Mouse (Mus musculus): ENCODE results near the gene Stra6.

Stra6 gene

GRCm38 (mm10) chr9:58092581-58093269 lies 29.1 kb downstream of the Stra6 start:
- in situ Hi-C loops (cut with MboI; ENCODE audit: low sequenced_read_pairs) = no loop called here

GRCm38 (mm10) chr9:58093776-58094175 lies 30.2 kb downstream of the Stra6 start:
- in situ Hi-C loops (cut with MboI; ENCODE audit: low sequenced_read_pairs) = no loop called here

- in situ Hi-C loops (cut with MboI; ENCODE audit: low sequenced_read_pairs) = no loop called here
Observed at GRCm38 (mm10) chr9:58095977-58096376, 32.4 kb downstream of the Stra6 start.

- in situ Hi-C loops (cut with MboI; ENCODE audit: low sequenced_read_pairs) = no loop called here
Observed at GRCm38 (mm10) chr9:58096629-58097301, 33.2 kb downstream of the Stra6 start.

GRCm38 (mm10) chr9:58099836-58100565 lies 36.4 kb downstream of the Stra6 start:
- in situ Hi-C loops (cut with MboI; ENCODE audit: low sequenced_read_pairs) = no loop called here

- in situ Hi-C loops (cut with MboI; ENCODE audit: low sequenced_read_pairs) = no loop called here
Observed at GRCm38 (mm10) chr9:58102013-58102412, 38.4 kb downstream of the Stra6 start.

GRCm38 (mm10) chr9:58103647-58104046 lies 40.1 kb downstream of the Stra6 start:
- in situ Hi-C loops (cut with MboI; ENCODE audit: low sequenced_read_pairs) = no loop called here

GRCm38 (mm10) chr9:58105595-58106169 lies 42.1 kb downstream of the Stra6 start:
- in situ Hi-C loops (cut with MboI; ENCODE audit: low sequenced_read_pairs) = no loop called here

- in situ Hi-C loops (cut with MboI; ENCODE audit: low sequenced_read_pairs) = no loop called here
Observed at GRCm38 (mm10) chr9:58107494-58107893, 43.9 kb downstream of the Stra6 start.

GRCm38 (mm10) chr9:58110787-58111186 lies 47.2 kb downstream of the Stra6 start:
- in situ Hi-C loops (cut with MboI; ENCODE audit: low sequenced_read_pairs) = no loop called here

- in situ Hi-C loops (cut with MboI; ENCODE audit: low sequenced_read_pairs) = no loop called here
Observed at GRCm38 (mm10) chr9:58111431-58111830, 47.8 kb downstream of the Stra6 start.

GRCm38 (mm10) chr9:58112321-58112751 lies 48.7 kb downstream of the Stra6 start:
- in situ Hi-C loops (cut with MboI; ENCODE audit: low sequenced_read_pairs) = no loop called here

GRCm38 (mm10) chr9:58112866-58113278 lies 49.3 kb downstream of the Stra6 start:
- in situ Hi-C loops (cut with MboI; ENCODE audit: low sequenced_read_pairs) = no loop called here

GRCm38 (mm10) chr9:58113279-58113884 lies 49.8 kb downstream of the Stra6 start:
- in situ Hi-C loops (cut with MboI; ENCODE audit: low sequenced_read_pairs) = no loop called here

GRCm38 (mm10) chr9:58114019-58114418 lies 50.4 kb downstream of the Stra6 start:
- in situ Hi-C loops (cut with MboI; ENCODE audit: low sequenced_read_pairs) = no loop called here

- in situ Hi-C loops (cut with MboI; ENCODE audit: low sequenced_read_pairs) = no loop called here
Observed at GRCm38 (mm10) chr9:58115297-58115925, 51.8 kb downstream of the Stra6 start.

GRCm38 (mm10) chr9:58116024-58116651 lies 52.5 kb downstream of the Stra6 start:
- in situ Hi-C loops (cut with MboI; ENCODE audit: low sequenced_read_pairs) = no loop called here

GRCm38 (mm10) chr9:58118671-58119070 lies 55.1 kb downstream of the Stra6 start, which contains the start of gene Ccdc33:
TSS of gene Ccdc33 (minus strand) at chr9:58118823.
- in situ Hi-C loops (cut with MboI; ENCODE audit: low sequenced_read_pairs) = no loop called here

GRCm38 (mm10) chr9:58125085-58125484 lies 61.5 kb downstream of the Stra6 start:
- in situ Hi-C loops (cut with MboI; ENCODE audit: low sequenced_read_pairs) = no loop called here

- in situ Hi-C loops (cut with MboI; ENCODE audit: low sequenced_read_pairs) = no loop called here
Observed at GRCm38 (mm10) chr9:58125811-58126210, 62.2 kb downstream of the Stra6 start.

All from CH12F3 (cell line).